15 mouse cellular contexts compared by ENCODE assay signal in the genomic region with DNA sequence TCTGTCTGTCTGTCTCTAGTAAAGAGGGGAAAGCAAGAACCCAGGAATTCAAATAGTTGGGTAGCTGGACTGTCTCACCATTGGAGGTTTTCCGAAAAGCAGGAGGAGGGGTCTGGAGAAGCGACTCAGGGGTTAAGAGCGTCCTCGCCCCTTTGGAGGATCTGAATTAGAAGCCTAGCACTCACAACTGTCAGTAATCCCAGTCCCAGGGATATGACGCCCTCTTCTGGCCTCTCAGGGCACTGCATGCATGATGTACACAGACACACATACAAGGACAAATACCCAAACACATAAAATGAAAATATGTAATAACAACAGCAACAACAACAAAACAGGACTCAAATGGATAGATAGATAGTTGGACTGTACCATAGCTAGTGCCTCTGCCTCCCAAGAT. TPM values are rescaled to one million over a fixed set of nuclear protein-coding genes. Genes with fewer than 3 reads are reported as not detected.
DNase-seq lines count a peak whose midpoint lies in the region; ATAC-seq and TF ChIP-seq lines count a peak whose summit lies in the region.
"Had no signal": no experiment of that assay in that cellular context is flagged by ENCODE, and none has a peak within 500 bp of the region (broad histone marks: within the 10 kb centered on the region; RNA-seq: fewer than 3 reads in every experiment).

No protein-coding gene starts in this region.

- no peak for TF ChIP-seq POLR2A in kidney, adult 2 months (IDR thresholded peaks at IDR 0.05; ENCODE audit: low read depth, low read length)

- H3K79me2 ChIP-seq in C2C12 (ENCODE audit: control insufficient read depth, insufficient read depth) = no peaks in the 10 kb centered on the region

- H3ac ChIP-seq in C2C12 (ENCODE audit: control insufficient read depth, insufficient read length, low read depth) = no peak overlapping the region

- peaks cover 1% of the 10 kb centered on the region; the same call in 1 of the 2 replicates for H3K27me3 ChIP-seq in kidney, adult 2 months (replicated peaks; ENCODE audit: control insufficient read depth, insufficient read depth, low read length)
- peaks cover 17% of the 10 kb centered on the region for H3K27me3 ChIP-seq in kidney, embryonic 14.5 days (ENCODE audit: control insufficient read depth, insufficient read depth, low read length)
- H3K27me3 ChIP-seq in C2C12 (ENCODE audit: control insufficient read depth, insufficient read depth, insufficient read length) = peaks cover 20% of the 10 kb centered on the region

- TF ChIP-seq CTCF in kidney, adult 2 months (conservative IDR thresholded peaks at IDR 0.05; ENCODE audit: insufficient read depth, insufficient read length, low read depth, low read length) = peak; percentile 30
- TF ChIP-seq CTCF in C2C12 (IDR thresholded peaks at IDR 0.05; ENCODE audit: control insufficient read depth, insufficient read depth, insufficient read length) = peak; percentile 2

- no peaks in the 10 kb centered on the region for H3K4me1 ChIP-seq in kidney, adult 2 months (ENCODE audit: control insufficient read depth, insufficient read depth, low read length)
- H3K4me1 ChIP-seq in kidney, embryonic 14.5 days (ENCODE audit: control insufficient read depth, insufficient read depth, low read length) = no peaks in the 10 kb centered on the region

- H3K36me3 ChIP-seq in kidney, adult 2 months (ENCODE audit: control insufficient read depth, insufficient read depth, low read length) = no peaks in the 10 kb centered on the region
- no peaks in the 10 kb centered on the region for H3K36me3 ChIP-seq in kidney, embryonic 14.5 days (ENCODE audit: control insufficient read depth, insufficient read depth, low read length)
- no peaks in the 10 kb centered on the region for H3K36me3 ChIP-seq in C2C12 (ENCODE audit: control insufficient read depth, insufficient read depth)
- H3K36me3 ChIP-seq: embryonic facial prominence, embryonic 12.5 days had no signal

- no peak overlapping the region for H3K4me3 ChIP-seq in kidney, adult 2 months (ENCODE audit: insufficient read depth, low read depth, low read length)
- H3K4me3 ChIP-seq in kidney, embryonic 14.5 days (ENCODE audit: low read length) = no peak overlapping the region
- no peak overlapping the region for H3K4me3 ChIP-seq in C2C12 (ENCODE audit: insufficient read depth, poor library complexity, severe bottlenecking)
- H3K4me3 ChIP-seq: embryonic facial prominence, embryonic 12.5 days had no signal

- no peak overlapping the region for H3K4me2 ChIP-seq in kidney, embryonic 14.5 days (replicated peaks; ENCODE audit: low read depth, low read length)
- H3K4me2 ChIP-seq: embryonic facial prominence, embryonic 12.5 days had no signal

- no peaks in the 10 kb centered on the region for H3K9me3 ChIP-seq in kidney, embryonic 14.5 days (ENCODE audit: control insufficient read depth, low read length)
- H3K9me3 ChIP-seq: embryonic facial prominence, embryonic 12.5 days had no signal

- no peak overlapping the region for H3K27ac ChIP-seq in kidney, adult 2 months (ENCODE audit: insufficient read depth, low read depth, low read length)
- no peak overlapping the region for H3K27ac ChIP-seq in kidney, embryonic 14.5 days (ENCODE audit: low read depth, low read length)
- H3K27ac ChIP-seq: embryonic facial prominence, embryonic 12.5 days had no signal

- WGBS in kidney, adult 2 months = 51% methylated on average over 5 of the region's 5 CpGs
- WGBS in kidney, embryonic 14.5 days = 43% methylated on average over 5 of the region's 5 CpGs

- DNase-seq in kidney, adult 2 months = no peak
- peak; percentile 21 for DNase-seq in 3T3-L1 (ENCODE audit: low read depth, low spot score)
- DNase-seq in frontal cortex, postnatal 25 days (ENCODE audit: low spot score in 2 of 2) = no peak
- DNase-seq in kidney, postnatal 10 days = no peak
- DNase-seq in right cerebral cortex, adult 2 months (ENCODE audit: low spot score in 2 of 2) = no peak
- DNase-seq: cerebellum, adult 11 months; lung, postnatal 4 days; right cerebral cortex, postnatal 25 days; thymus, adult 2 months had no signal

- no peaks in the 10 kb centered on the region for H3K79me3 ChIP-seq in C2C12 (ENCODE audit: low read depth)

- no peak for ATAC-seq in kidney, embryonic 14.5 days (ENCODE audit: low FRiP score, low TSS enrichment)
- ATAC-seq in erythroblast, adult 5-6 weeks (replicated peaks; ENCODE audit: low FRiP score, poor library complexity, severe bottlenecking) = peak; percentile 66
- ATAC-seq: activated CD4-positive, CD25-positive, alpha-beta regulatory T cell, adult 4 months had no signal

- no peak overlapping the region for H3K9ac ChIP-seq in kidney, embryonic 14.5 days (ENCODE audit: low read depth, low read length)
- H3K9ac ChIP-seq: embryonic facial prominence, embryonic 12.5 days had no signal

TF ChIP-seq in C2C12, 6 proteins besides CTCF, POLR2A, EP300 and RAD21:
- no peak for TF ChIP-seq MYOD1 (IDR thresholded peaks at IDR 0.05; ENCODE audit: control insufficient read depth, insufficient read length, low read depth)
- TF ChIP-seq MYOG (IDR thresholded peaks at IDR 0.05; ENCODE audit: control insufficient read depth, extremely low read depth, insufficient read length) = no peak
- TF ChIP-seq CEBPB (IDR thresholded peaks at IDR 0.05; ENCODE audit: low read depth) = no peak
- TF ChIP-seq MAX (IDR thresholded peaks at IDR 0.05) = no peak
- TF ChIP-seq FOSL1 (IDR thresholded peaks at IDR 0.05; ENCODE audit: insufficient read depth, low read length, poor library complexity, severe bottlenecking) = no peak
- no peak for TF ChIP-seq USF1 (IDR thresholded peaks at IDR 0.05; ENCODE audit: low read depth)

RNA-seq across cellular contexts. Expression of a gene that starts 4.0 kb away (rescaled TPM):
- 39.2 and 40.0 TPM in 2 replicates for polyA plus RNA-seq in kidney, adult 2 months (2012; rRNA removed)
- polyA plus RNA-seq in kidney, embryonic 14.5 days (2014; fragmentation: Nextera tagmentation; extraction: Ambion mirVana) = 117 and 132 TPM in 2 replicates
- 0.06 TPM for polyA plus RNA-seq in C2C12 (2012; fragmentation: generic; extraction: Trizol)
- total RNA-seq in erythroblast, adult 5-6 weeks (2015; ENCODE audit: low replicate concordance) = not detected in 2 replicates
- total RNA-seq in erythroblast, adult 5-6 weeks (2017; ENCODE audit: low replicate concordance) = not detected in 2 replicates
- total RNA-seq: left cerebral cortex, postnatal 10 days had no signal
- polyA plus RNA-seq: activated CD4-positive, CD25-positive, alpha-beta regulatory T cell, adult 4 months had no signal

RNA-seq across cellular contexts. Expression of a gene that starts 12.6 kb away (rescaled TPM):
- polyA plus RNA-seq in kidney, adult 2 months (2012; rRNA removed) = 74.2 and 78.6 TPM in 2 replicates
- polyA plus RNA-seq in kidney, embryonic 14.5 days (2014; fragmentation: Nextera tagmentation; extraction: Ambion mirVana) = 11.7 and 14.1 TPM in 2 replicates
- 0.53 TPM for polyA plus RNA-seq in C2C12 (2012; fragmentation: generic; extraction: Trizol)
- total RNA-seq in erythroblast, adult 5-6 weeks (2015; ENCODE audit: low replicate concordance) = 31.3 and 37.9 TPM in 2 replicates
- 98.1 and 151 TPM in 2 replicates for total RNA-seq in erythroblast, adult 5-6 weeks (2017; ENCODE audit: low replicate concordance)
- polyA plus RNA-seq: activated CD4-positive, CD25-positive, alpha-beta regulatory T cell, adult 4 months had no signal

RNA-seq across cellular contexts. Expression of a gene that starts 20.3 kb away (rescaled TPM):
- 84.4 and 104 TPM in 2 replicates for polyA plus RNA-seq in kidney, adult 2 months (2012; rRNA removed)
- 34.5 and 50.1 TPM in 2 replicates for polyA plus RNA-seq in kidney, embryonic 14.5 days (2014; fragmentation: Nextera tagmentation; extraction: Ambion mirVana)
- 141 TPM for polyA plus RNA-seq in C2C12 (2012; fragmentation: generic; extraction: Trizol)
- 48.1 and 52.3 TPM in 2 replicates for total RNA-seq in erythroblast, adult 5-6 weeks (2015; ENCODE audit: low replicate concordance)
- total RNA-seq in erythroblast, adult 5-6 weeks (2017; ENCODE audit: low replicate concordance) = 10.8 and 12.5 TPM in 2 replicates

RNA-seq across cellular contexts. Expression of a gene that starts 21.7 kb away (rescaled TPM):
- 66.3 and 68.4 TPM in 2 replicates for polyA plus RNA-seq in kidney, adult 2 months (2012; rRNA removed)
- polyA plus RNA-seq in kidney, embryonic 14.5 days (2014; fragmentation: Nextera tagmentation; extraction: Ambion mirVana) = 117 and 141 TPM in 2 replicates
- 111 TPM for polyA plus RNA-seq in C2C12 (2012; fragmentation: generic; extraction: Trizol)
- total RNA-seq in erythroblast, adult 5-6 weeks (2015; ENCODE audit: low replicate concordance) = 24.9 and 35.5 TPM in 2 replicates
- total RNA-seq in erythroblast, adult 5-6 weeks (2017; ENCODE audit: low replicate concordance) = 14.5 and 18.7 TPM in 2 replicates

RNA-seq across cellular contexts. Expression of a gene that starts 25.0 kb away (rescaled TPM):
- 60.5 and 71.7 TPM in 2 replicates for polyA plus RNA-seq in kidney, adult 2 months (2012; rRNA removed)
- 10.1 and 10.7 TPM in 2 replicates for polyA plus RNA-seq in kidney, embryonic 14.5 days (2014; fragmentation: Nextera tagmentation; extraction: Ambion mirVana)
- polyA plus RNA-seq in C2C12 (2012; fragmentation: generic; extraction: Trizol) = 0.02 TPM
- not detected in 2 replicates for total RNA-seq in erythroblast, adult 5-6 weeks (2015; ENCODE audit: low replicate concordance)
- total RNA-seq in erythroblast, adult 5-6 weeks (2017; ENCODE audit: low replicate concordance) = 5.0 TPM in 1 of 2 replicates, not detected in the other
- polyA plus RNA-seq: activated CD4-positive, CD25-positive, alpha-beta regulatory T cell, adult 4 months had no signal

Comparison
In these comparisons a context has a peak if more than half of its experiments do, and no peak if none do; other contexts are left out.
1. RNA of a gene that starts 4.0 kb away (polyA plus RNA-seq): 117 to 132 TPM in kidney, embryonic 14.5 days and 39.2 to 40.0 TPM in kidney, adult 2 months; 0.06 TPM in C2C12 (single experiment); every median in the first group is over 10 times any median in the second.